Mouse (Mus musculus) lung, postnatal 0 days (tissue): ENCODE measurements around the gene Mgll.

ENCODE experiments used
- CTCF ChIP-seq: IDR thresholded peaks from 2 replicates; pipeline ENCODE4 v1.5.1; 2016; ENCODE audit warnings: antibody characterized with exemption, mild to moderate bottlenecking
- EP300 ChIP-seq: IDR thresholded peaks from 2 replicates; pipeline ENCODE4 v1.6.1; 2016; ENCODE audit warnings: antibody characterized with exemption, mild to moderate bottlenecking, control low read depth

DNA sequence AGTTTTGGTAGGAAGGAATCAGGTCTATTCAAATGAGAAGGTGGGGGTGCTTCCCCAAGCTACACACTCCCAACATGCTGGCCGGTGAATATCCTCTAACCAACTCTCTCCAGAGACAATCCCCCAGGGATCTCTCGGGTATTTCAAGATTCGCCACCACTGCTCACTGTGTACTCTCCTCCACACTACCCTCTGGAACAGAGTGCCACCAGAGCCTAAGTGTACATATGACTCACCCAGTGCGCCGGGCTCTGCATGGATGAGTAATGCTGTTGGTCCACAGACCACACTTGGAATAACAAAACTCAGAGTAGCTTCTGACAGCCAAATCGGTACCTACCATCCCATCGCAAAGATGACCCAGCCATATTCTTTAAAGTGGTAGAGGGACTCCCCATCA, 145.2 kb downstream of the Mgll start:
- TF ChIP-seq EP300 (no peak), CTCF (no peak)
